Mouse (Mus musculus): Measurements from ENCODE around the gene Socs2. TPM values are rescaled to one million over a fixed set of nuclear protein-coding genes. Genes with fewer than 3 reads are reported as not detected.

Gene Socs2
- total RNA-seq, 2 experiments from 2014 or later: 7.7 to 14.0 TPM

- DNase-seq (ENCODE audit: low spot score): no peak
These were observed 5.7 kb upstream of the Socs2 start for GRCm38 (mm10) chr10:95422681-95423080.

- DNase-seq (ENCODE audit: low spot score): no peak
These were observed 3.3 kb upstream of the Socs2 start for GRCm38 (mm10) chr10:95420284-95420683.

- DNase-seq (ENCODE audit: low spot score): no peak
These were observed 2.7 kb upstream of the Socs2 start for GRCm38 (mm10) chr10:95419726-95420125.

- DNase-seq (ENCODE audit: low spot score): no peak
These were observed 1.7 kb upstream of the Socs2 start for GRCm38 (mm10) chr10:95418631-95419030.

GRCm38 (mm10) chr10:95417496-95418236 lies 686 bp upstream of the Socs2 start:
- peak; percentile 74 for DNase-seq (ENCODE audit: low spot score)

GRCm38 (mm10) chr10:95416361-95416684 lies 657 bp downstream of the Socs2 start:
- no peak for DNase-seq (ENCODE audit: low spot score)

GRCm38 (mm10) chr10:95415533-95416360 lies 1.2 kb downstream of the Socs2 start:
- DNase-seq (ENCODE audit: low spot score): peak; percentile 26

GRCm38 (mm10) chr10:95415159-95415532 lies 1.8 kb downstream of the Socs2 start:
- no peak for DNase-seq (ENCODE audit: low spot score)

GRCm38 (mm10) chr10:95414316-95415158 lies 2.4 kb downstream of the Socs2 start:
- DNase-seq (ENCODE audit: low spot score): peak; percentile 20

GRCm38 (mm10) chr10:95411139-95411538 lies 5.8 kb downstream of the Socs2 start:
- DNase-seq (ENCODE audit: low spot score): no peak

GRCm38 (mm10) chr10:95410709-95411108 lies 6.3 kb downstream of the Socs2 start:
- DNase-seq (ENCODE audit: low spot score): no peak

GRCm38 (mm10) chr10:95410209-95410608 lies 6.8 kb downstream of the Socs2 start:
- DNase-seq (ENCODE audit: low spot score): no peak

GRCm38 (mm10) chr10:95409149-95409548 lies 7.8 kb downstream of the Socs2 start:
- DNase-seq (ENCODE audit: low spot score): no peak

- no peak for DNase-seq (ENCODE audit: low spot score)
These were observed 8.5 kb downstream of the Socs2 start for GRCm38 (mm10) chr10:95408487-95408886.

GRCm38 (mm10) chr10:95407541-95408160 lies 9.3 kb downstream of the Socs2 start:
- DNase-seq (ENCODE audit: low spot score): no peak

GRCm38 (mm10) chr10:95404774-95405173 lies 12.2 kb downstream of the Socs2 start:
- DNase-seq (ENCODE audit: low spot score): no peak

- no peak for DNase-seq (ENCODE audit: low spot score)
These were observed 17.2 kb downstream of the Socs2 start for GRCm38 (mm10) chr10:95399689-95400354.

GRCm38 (mm10) chr10:95398489-95398888 lies 18.5 kb downstream of the Socs2 start:
- peak; percentile 41 for DNase-seq (ENCODE audit: low spot score)

- DNase-seq (ENCODE audit: low spot score): no peak
These were observed 19.7 kb downstream of the Socs2 start for GRCm38 (mm10) chr10:95397191-95397835.

- DNase-seq (ENCODE audit: low spot score): peak; percentile 38
These were observed 20.6 kb downstream of the Socs2 start for GRCm38 (mm10) chr10:95396356-95396755.
